Mouse (Mus musculus) brain, embryonic 14.5 days (tissue): ENCODE data around the gene Fis1.

Source experiments
- CTCF ChIP-seq: fragments of 200-500 bp; IDR thresholded peaks from 2 replicates; pipeline ENCODE4 v1.5.1; 2012; ENCODE audit warnings: inconsistent platforms, mild to moderate bottlenecking, moderate library complexity, borderline replicate concordance; ENCODE audit not compliant: insufficient read depth, insufficient read length; ENCODE audit errors: extremely low read depth
- POLR2A ChIP-seq: fragments of 200-500 bp; IDR thresholded peaks from 2 replicates; pipeline ENCODE4 v1.6.1; 2012; ENCODE audit warnings: mild to moderate bottlenecking, inconsistent platforms, borderline replicate concordance; ENCODE audit not compliant: poor library complexity, insufficient read depth, insufficient read length, severe bottlenecking; ENCODE audit errors: extremely low read depth

DNA sequence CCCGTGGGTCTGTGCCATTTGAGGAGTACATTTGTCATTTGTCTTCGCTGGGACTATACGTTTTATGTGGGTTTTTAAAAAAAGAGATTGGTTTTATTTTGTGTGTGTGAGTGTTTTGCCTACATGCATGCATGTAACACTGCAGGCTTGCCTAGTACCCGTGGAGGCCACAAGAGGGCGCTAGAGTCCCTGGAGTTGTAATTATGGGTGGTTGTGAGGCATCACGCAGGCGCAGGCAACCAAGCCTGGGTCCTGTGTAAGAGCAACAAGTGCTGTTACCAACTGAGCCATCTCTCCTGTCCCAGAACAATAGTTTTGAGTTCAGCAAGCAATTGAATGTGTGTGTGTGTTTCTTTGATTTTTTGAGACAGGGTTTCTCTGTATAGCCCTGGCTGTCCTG is 13.8 kb upstream of the Fis1 start:
- TF ChIP-seq POLR2A = no peak
- TF ChIP-seq CTCF = peak; percentile 46
